Mouse (Mus musculus): ENCODE data around the gene Fgd1.

DNA sequence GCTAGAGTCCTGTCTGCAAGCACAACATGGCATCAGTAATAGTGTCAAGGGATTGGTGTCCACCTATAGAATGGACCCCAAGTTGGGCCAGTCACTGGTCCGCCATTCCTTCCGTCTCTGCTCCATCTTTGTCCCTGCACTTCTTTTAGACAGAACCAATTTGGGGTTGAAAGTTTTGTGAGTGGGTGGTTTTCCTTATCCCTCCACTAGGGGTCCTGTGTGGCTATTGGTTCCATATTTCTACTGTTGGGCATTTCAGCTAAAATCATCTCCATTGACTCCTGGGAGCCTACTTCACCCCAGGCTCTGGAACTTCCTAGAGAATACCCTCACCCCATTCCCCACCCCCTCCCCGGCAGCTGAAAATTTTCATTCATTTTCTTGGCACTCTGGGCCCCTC lies 84.5 kb downstream of the Fgd1 start:
- TF ChIP-seq CTCF (IDR thresholded peaks at IDR 0.05; ENCODE audit: control insufficient read depth, insufficient read depth, insufficient replicate concordance, low read depth, low read length) (no peak), POLR2A (IDR thresholded peaks at IDR 0.05; ENCODE audit: control insufficient read depth, low read depth, low read length) (no peak)
